Mouse (Mus musculus) spleen, postnatal 36 days (tissue): ENCODE measurements at regions not wholly inside any gene's neighbourhood (a gene's known extent, or its start where the extent isn't known, plus 50 kb on each side); places are given as distances from the start of the nearest gene placed in this dataset.

Experiments used
- DNase-seq, 2 experiments: peaks; one replicate each; pipeline ENCODE4 v3.0.0; 2022; ENCODE audit warnings: low spot score in 2 of 2, mixed read lengths in 1 of 2

- no peak for DNase-seq
Measured at GRCm38 (mm10) chr5:45270679-45271078, 179.4 kb downstream of the Qdpr start.

- DNase-seq: no peak
Measured at GRCm38 (mm10) chr5:45269391-45269790, 180.6 kb downstream of the Qdpr start.

GRCm38 (mm10) chr5:45266914-45267313, 183.1 kb downstream of the Qdpr start:
- no peak for DNase-seq

GRCm38 (mm10) chr5:45258486-45258885, 191.6 kb downstream of the Qdpr start:
- DNase-seq: no peak

GRCm38 (mm10) chr5:45256256-45256999, 193.6 kb downstream of the Qdpr start:
- DNase-seq: no peak

GRCm38 (mm10) chr5:45231856-45232255, 218.2 kb downstream of the Qdpr start:
- no peak for DNase-seq

GRCm38 (mm10) chr5:45230097-45230496, 219.9 kb downstream of the Qdpr start:
- no peak for DNase-seq

- no peak for DNase-seq
Measured at GRCm38 (mm10) chr5:45229477-45229876, 220.6 kb downstream of the Qdpr start.

GRCm38 (mm10) chr5:45228226-45228927, 221.7 kb downstream of the Qdpr start:
- no peak for DNase-seq

- no peak for DNase-seq
Measured at GRCm38 (mm10) chr5:45220272-45220916, 229.6 kb downstream of the Qdpr start.

GRCm38 (mm10) chr5:45219558-45219957, 230.5 kb downstream of the Qdpr start:
- no peak for DNase-seq

GRCm38 (mm10) chr5:45219101-45219500, 230.9 kb downstream of the Qdpr start:
- no peak for DNase-seq

GRCm38 (mm10) chr5:45214475-45214874, 235.6 kb downstream of the Qdpr start:
- DNase-seq: no peak

- no peak for DNase-seq
Measured at GRCm38 (mm10) chr5:45198408-45198807, 251.6 kb downstream of the Qdpr start.

- DNase-seq: no peak
Measured at GRCm38 (mm10) chr5:45196159-45196558, 253.9 kb downstream of the Qdpr start.

- no peak for DNase-seq
Measured at GRCm38 (mm10) chr5:45192287-45192686, 257.7 kb downstream of the Qdpr start.

GRCm38 (mm10) chr5:45173035-45173755, 276.8 kb downstream of the Qdpr start:
- no peak for DNase-seq

GRCm38 (mm10) chr5:45159194-45159593, 290.8 kb downstream of the Qdpr start:
- no peak for DNase-seq

- DNase-seq: no peak
Measured at GRCm38 (mm10) chr5:45154936-45155335, 295.1 kb downstream of the Qdpr start.

GRCm38 (mm10) chr5:45144186-45144585, 305.9 kb downstream of the Qdpr start:
- DNase-seq: no peak

GRCm38 (mm10) chr5:45137198-45137973, 312.6 kb downstream of the Qdpr start:
- no peak for DNase-seq
